23 mouse cellular contexts compared by ENCODE assay signal in the genomic region with DNA sequence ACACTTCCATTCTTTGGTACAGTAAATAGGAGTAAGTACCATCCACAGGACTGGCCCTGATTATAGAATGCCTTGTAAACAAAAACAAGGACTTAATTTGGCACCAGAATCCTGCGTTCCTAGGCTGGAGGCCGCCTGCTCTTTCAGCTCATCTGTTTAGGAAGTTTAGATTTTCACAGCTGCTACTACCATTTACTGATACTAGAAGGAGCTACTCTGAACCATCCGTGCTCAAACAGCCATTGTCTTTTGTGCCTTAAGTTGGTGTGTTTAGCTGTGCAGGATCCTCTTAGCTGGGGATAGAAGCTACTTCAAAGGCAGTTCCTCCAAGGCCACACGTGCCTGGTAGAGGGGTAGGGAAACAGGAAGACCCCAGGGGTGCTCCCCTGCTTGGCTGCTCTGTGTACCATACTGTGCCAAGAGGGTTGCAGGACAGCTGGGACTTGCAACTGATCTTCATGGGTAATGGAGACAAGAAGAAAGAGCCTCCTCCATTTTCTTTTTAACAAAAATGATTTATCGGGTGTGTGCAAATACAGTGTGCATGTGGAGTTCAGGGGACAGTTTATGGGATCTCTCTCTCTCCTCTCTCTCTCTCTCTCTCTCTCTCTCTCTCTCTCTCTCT. TPM values are rescaled to one million over a fixed set of nuclear protein-coding genes. Genes with fewer than 3 reads are reported as not detected.
DNase-seq lines count a peak whose midpoint lies in the region; ATAC-seq and TF ChIP-seq lines count a peak whose summit lies in the region.
"Had no signal": no experiment of that assay in that cellular context is flagged by ENCODE, and none has a peak within 500 bp of the region (broad histone marks: within the 10 kb centered on the region; RNA-seq: fewer than 3 reads in every experiment).

No protein-coding gene starts in this region.

- no peak for DNase-seq in intestine, embryonic 14.5 days (ENCODE audit: low spot score)
- DNase-seq in lung, postnatal 0 days (ENCODE audit: low spot score) = no peak
- DNase-seq in lung, postnatal 25 days (ENCODE audit: low spot score) = no peak
- no peak for DNase-seq in embryonic facial prominence, embryonic 14.5 days (ENCODE audit: low spot score)
- peak; percentile 20 for DNase-seq in limb, embryonic 10.5 days (ENCODE audit: low spot score)
- no peak for DNase-seq in forebrain, embryonic 11.5 days (ENCODE audit: low spot score)
- DNase-seq: cerebellum, adult 9-11 months; heart, adult 18-20 months; kidney, adult 8-10 months; kidney, postnatal 36 days; liver, embryonic 13.5 days; retina, postnatal 1 day had no signal

- no peak for TF ChIP-seq EP300 in lung, postnatal 0 days (IDR thresholded peaks at IDR 0.05)

- ATAC-seq in intestine, embryonic 14.5 days (replicated peaks; ENCODE audit: low FRiP score, low TSS enrichment, low read depth) = no peak
- no peak for ATAC-seq in intestine, postnatal 0 days
- 0 out of 2 replicates have a peak, but pooled peaks have one; percentile 32 for ATAC-seq in lung, postnatal 0 days
- ATAC-seq in embryonic facial prominence, embryonic 14.5 days (ENCODE audit: low read depth) = no peak
- no peak for ATAC-seq in forebrain, embryonic 11.5 days (replicated peaks; ENCODE audit: low FRiP score)
- ATAC-seq in granulocyte monocyte progenitor cell, adult 5-6 weeks (replicated peaks; ENCODE audit: poor library complexity, severe bottlenecking) = no peak
- ATAC-seq: CD4-positive, CD25-positive, alpha-beta regulatory T cell, adult 4 months; forebrain, embryonic 16.5 days; midbrain, embryonic 13.5 days had no signal

- WGBS in intestine, embryonic 14.5 days = 46% methylated on average over 5 of the region's 5 CpGs
- 45% methylated on average over 5 of the region's 5 CpGs for WGBS in intestine, postnatal 0 days
- 29% methylated on average over 5 of the region's 5 CpGs for WGBS in lung, postnatal 0 days
- 43% methylated on average over 5 of the region's 5 CpGs for WGBS in embryonic facial prominence, embryonic 14.5 days
- WGBS in limb, embryonic 10.5 days = 64% methylated on average over 5 of the region's 5 CpGs
- WGBS in forebrain, embryonic 11.5 days = 56% methylated on average over 5 of the region's 5 CpGs

- H3K27me3 ChIP-seq in intestine, embryonic 14.5 days (replicated peaks; ENCODE audit: control insufficient read depth, insufficient read depth, low read length) = no peaks in the 10 kb centered on the region
- no peaks in the 10 kb centered on the region for H3K27me3 ChIP-seq in intestine, postnatal 0 days (replicated peaks; ENCODE audit: control insufficient read depth, insufficient read depth, low read length)
- no peaks in the 10 kb centered on the region for H3K27me3 ChIP-seq in lung, postnatal 0 days (replicated peaks; ENCODE audit: insufficient read depth, low read length)
- H3K27me3 ChIP-seq in embryonic facial prominence, embryonic 14.5 days (replicated peaks; ENCODE audit: control insufficient read depth, insufficient read depth, low read length) = no peaks in the 10 kb centered on the region
- no peaks in the 10 kb centered on the region for H3K27me3 ChIP-seq in limb, embryonic 10.5 days (ENCODE audit: low read depth, poor library complexity, severe bottlenecking)
- no peaks in the 10 kb centered on the region for H3K27me3 ChIP-seq in forebrain, embryonic 11.5 days (ENCODE audit: control insufficient read depth, insufficient read depth, low read length)
- H3K27me3 ChIP-seq: hindbrain, embryonic 15.5 days; liver, embryonic 13.5 days; midbrain, embryonic 13.5 days had no signal

- no peak overlapping the region for H3K9ac ChIP-seq in intestine, embryonic 14.5 days (ENCODE audit: low read length)
- no peak overlapping the region for H3K9ac ChIP-seq in intestine, postnatal 0 days (ENCODE audit: low read depth, low read length)
- no peak overlapping the region for H3K9ac ChIP-seq in lung, postnatal 0 days (replicated peaks; ENCODE audit: low read depth)
- H3K9ac ChIP-seq in embryonic facial prominence, embryonic 14.5 days (ENCODE audit: low read depth, low read length) = no peak overlapping the region
- H3K9ac ChIP-seq in forebrain, embryonic 11.5 days (ENCODE audit: low read length) = no peak overlapping the region
- H3K9ac ChIP-seq: hindbrain, embryonic 15.5 days; liver, embryonic 13.5 days; midbrain, embryonic 13.5 days had no signal

- peak overlapping the region; percentile 20; the same call in 1 of the 2 replicates for H3K27ac ChIP-seq in intestine, embryonic 14.5 days (ENCODE audit: low read depth)
- H3K27ac ChIP-seq in intestine, postnatal 0 days (ENCODE audit: low read depth, low read length) = no peak overlapping the region
- H3K27ac ChIP-seq in lung, postnatal 0 days (ENCODE audit: low read length) = peak overlapping the region; percentile 39
- H3K27ac ChIP-seq in embryonic facial prominence, embryonic 14.5 days (replicated peaks; ENCODE audit: low read depth, low read length) = peak overlapping the region; percentile 39; the same call in 1 of the 2 replicates
- no peak overlapping the region for H3K27ac ChIP-seq in limb, embryonic 10.5 days
- H3K27ac ChIP-seq in forebrain, embryonic 11.5 days (ENCODE audit: low read depth, low read length) = no peak overlapping the region
- H3K27ac ChIP-seq: hindbrain, embryonic 15.5 days; liver, embryonic 13.5 days; midbrain, embryonic 13.5 days had no signal

- no peak overlapping the region for H3K4me2 ChIP-seq in intestine, embryonic 14.5 days (ENCODE audit: low read length)
- H3K4me2 ChIP-seq in intestine, postnatal 0 days (replicated peaks; ENCODE audit: low read depth) = no peak overlapping the region
- no peak overlapping the region for H3K4me2 ChIP-seq in lung, postnatal 0 days (replicated peaks; ENCODE audit: low read depth, low read length)
- H3K4me2 ChIP-seq in embryonic facial prominence, embryonic 14.5 days (ENCODE audit: low read depth, low read length) = no peak overlapping the region
- no peak overlapping the region for H3K4me2 ChIP-seq in forebrain, embryonic 11.5 days (ENCODE audit: low read depth, low read length, severe bottlenecking)
- H3K4me2 ChIP-seq: hindbrain, embryonic 15.5 days; liver, embryonic 13.5 days; midbrain, embryonic 13.5 days had no signal

- no peak for TF ChIP-seq CTCF in intestine, postnatal 0 days (IDR thresholded peaks at IDR 0.05; ENCODE audit: low read depth)
- TF ChIP-seq CTCF in lung, postnatal 0 days (IDR thresholded peaks at IDR 0.05) = no peak

- H3K9me3 ChIP-seq in intestine, embryonic 14.5 days (ENCODE audit: control insufficient read depth, low read length) = no peaks in the 10 kb centered on the region
- no peaks in the 10 kb centered on the region for H3K9me3 ChIP-seq in intestine, postnatal 0 days (ENCODE audit: control insufficient read depth)
- H3K9me3 ChIP-seq in lung, postnatal 0 days (ENCODE audit: low read length) = no peaks in the 10 kb centered on the region
- no peaks in the 10 kb centered on the region for H3K9me3 ChIP-seq in embryonic facial prominence, embryonic 14.5 days (ENCODE audit: control insufficient read depth, low read length)
- no peaks in the 10 kb centered on the region for H3K9me3 ChIP-seq in limb, embryonic 10.5 days (replicated peaks)
- H3K9me3 ChIP-seq in forebrain, embryonic 11.5 days (ENCODE audit: control insufficient read depth, low read length) = no peaks in the 10 kb centered on the region
- H3K9me3 ChIP-seq: G1E; hindbrain, embryonic 15.5 days; liver, embryonic 13.5 days; midbrain, embryonic 13.5 days had no signal

- no peak overlapping the region for H3K4me3 ChIP-seq in intestine, embryonic 14.5 days (ENCODE audit: low read depth, low read length)
- no peak overlapping the region for H3K4me3 ChIP-seq in intestine, postnatal 0 days (ENCODE audit: low read depth, low read length)
- H3K4me3 ChIP-seq in lung, postnatal 0 days (ENCODE audit: low read depth, low read length) = no peak overlapping the region
- H3K4me3 ChIP-seq in embryonic facial prominence, embryonic 14.5 days (ENCODE audit: low read depth, low read length) = no peak overlapping the region
- H3K4me3 ChIP-seq in limb, embryonic 10.5 days = no peak overlapping the region
- no peak overlapping the region for H3K4me3 ChIP-seq in forebrain, embryonic 11.5 days (ENCODE audit: low read depth, low read length)
- H3K4me3 ChIP-seq: hindbrain, embryonic 15.5 days; liver, embryonic 13.5 days; midbrain, embryonic 13.5 days; myocyte had no signal

- no peaks in the 10 kb centered on the region for H3K4me1 ChIP-seq in intestine, embryonic 14.5 days (replicated peaks; ENCODE audit: control insufficient read depth, insufficient read depth, low read length)
- H3K4me1 ChIP-seq in intestine, postnatal 0 days (replicated peaks; ENCODE audit: control insufficient read depth, insufficient read depth, low read length) = no peaks in the 10 kb centered on the region
- peaks cover 3% of the 10 kb centered on the region; the same call in 1 of the 2 replicates for H3K4me1 ChIP-seq in lung, postnatal 0 days (ENCODE audit: insufficient read depth, low read depth, low read length)
- H3K4me1 ChIP-seq in embryonic facial prominence, embryonic 14.5 days (ENCODE audit: control insufficient read depth, insufficient read depth, low read length) = peaks cover 4% of the 10 kb centered on the region; the same call in 1 of the 2 replicates
- 0 out of 2 replicates have a peak, but pooled peaks cover 13% of the 10 kb centered on the region for H3K4me1 ChIP-seq in limb, embryonic 10.5 days
- H3K4me1 ChIP-seq in forebrain, embryonic 11.5 days (replicated peaks; ENCODE audit: control insufficient read depth, insufficient read depth, low read length) = no peaks in the 10 kb centered on the region
- H3K4me1 ChIP-seq: hindbrain, embryonic 15.5 days; midbrain, embryonic 13.5 days had no signal

- H3K36me3 ChIP-seq in intestine, embryonic 14.5 days (ENCODE audit: control insufficient read depth, insufficient read depth, low read length) = no peaks in the 10 kb centered on the region
- H3K36me3 ChIP-seq in intestine, postnatal 0 days (ENCODE audit: control insufficient read depth, insufficient read depth) = no peaks in the 10 kb centered on the region
- no peaks in the 10 kb centered on the region for H3K36me3 ChIP-seq in lung, postnatal 0 days (ENCODE audit: insufficient read depth, low read length)
- H3K36me3 ChIP-seq in embryonic facial prominence, embryonic 14.5 days (ENCODE audit: control insufficient read depth, insufficient read depth, low read length) = no peaks in the 10 kb centered on the region
- H3K36me3 ChIP-seq in limb, embryonic 10.5 days = no peaks in the 10 kb centered on the region
- H3K36me3 ChIP-seq in forebrain, embryonic 11.5 days (ENCODE audit: control insufficient read depth, insufficient read depth, low read length) = no peaks in the 10 kb centered on the region
- H3K36me3 ChIP-seq: G1E; hindbrain, embryonic 15.5 days; liver, embryonic 13.5 days; midbrain, embryonic 13.5 days had no signal

RNA-seq across cellular contexts. Expression of gene Hacl1, which starts 41.0 kb away (rescaled TPM):
- 10.4 and 13.5 TPM in 2 replicates for polyA plus RNA-seq in intestine, embryonic 14.5 days (2014; fragmentation: Nextera tagmentation; extraction: Ambion mirVana)
- polyA plus RNA-seq in intestine, postnatal 0 days (2015; fragmentation: Nextera tagmentation; extraction: Ambion mirVana) = 35.5 and 41.3 TPM in 2 replicates
- polyA plus RNA-seq in lung, postnatal 0 days (2015; fragmentation: Nextera tagmentation; extraction: Ambion mirVana) = 13.2 and 13.5 TPM in 2 replicates
- polyA plus RNA-seq in embryonic facial prominence, embryonic 14.5 days (2014; fragmentation: Nextera tagmentation; extraction: Ambion mirVana) = 13.3 and 13.4 TPM in 2 replicates
- 6.1 and 9.4 TPM in 2 replicates for polyA plus RNA-seq in limb, embryonic 10.5 days (2016; fragmentation: Nextera tagmentation; extraction: Ambion mirVana)
- 6.9 and 9.4 TPM in 2 replicates for polyA plus RNA-seq in forebrain, embryonic 11.5 days (2014; fragmentation: Nextera tagmentation; extraction: Ambion mirVana)
- 6.0 and 23.7 TPM in 2 replicates for total RNA-seq in granulocyte monocyte progenitor cell, adult 5-6 weeks (2014; fragmentation: Nextera tagmentation)
- 24.1 and 24.3 TPM in 2 replicates for total RNA-seq in granulocyte monocyte progenitor cell, adult 5-6 weeks (2017)

RNA-seq across cellular contexts. Expression of gene Btd, which starts 41.2 kb away (rescaled TPM):
- polyA plus RNA-seq in intestine, embryonic 14.5 days (2014; fragmentation: Nextera tagmentation; extraction: Ambion mirVana) = 21.9 and 28.8 TPM in 2 replicates
- 45.5 and 48.5 TPM in 2 replicates for polyA plus RNA-seq in intestine, postnatal 0 days (2015; fragmentation: Nextera tagmentation; extraction: Ambion mirVana)
- 27.8 and 28.2 TPM in 2 replicates for polyA plus RNA-seq in lung, postnatal 0 days (2015; fragmentation: Nextera tagmentation; extraction: Ambion mirVana)
- 30.3 and 37.0 TPM in 2 replicates for polyA plus RNA-seq in embryonic facial prominence, embryonic 14.5 days (2014; fragmentation: Nextera tagmentation; extraction: Ambion mirVana)
- 12.1 and 16.3 TPM in 2 replicates for polyA plus RNA-seq in limb, embryonic 10.5 days (2016; fragmentation: Nextera tagmentation; extraction: Ambion mirVana)
- 13.4 and 13.5 TPM in 2 replicates for polyA plus RNA-seq in forebrain, embryonic 11.5 days (2014; fragmentation: Nextera tagmentation; extraction: Ambion mirVana)
- 23.4 and 25.4 TPM in 2 replicates for total RNA-seq in granulocyte monocyte progenitor cell, adult 5-6 weeks (2014; fragmentation: Nextera tagmentation)
- 11.3 and 12.4 TPM in 2 replicates for total RNA-seq in granulocyte monocyte progenitor cell, adult 5-6 weeks (2017)

RNA-seq across cellular contexts. Expression of gene Gm49387, which starts 41.4 kb away (rescaled TPM):
- 0.78 and 2.3 TPM in 2 replicates for polyA plus RNA-seq in intestine, embryonic 14.5 days (2014; fragmentation: Nextera tagmentation; extraction: Ambion mirVana)
- 0.94 TPM in 1 of 2 replicates, not detected in the other for polyA plus RNA-seq in intestine, postnatal 0 days (2015; fragmentation: Nextera tagmentation; extraction: Ambion mirVana)
- polyA plus RNA-seq in lung, postnatal 0 days (2015; fragmentation: Nextera tagmentation; extraction: Ambion mirVana) = 1.7 and 1.9 TPM in 2 replicates
- polyA plus RNA-seq in embryonic facial prominence, embryonic 14.5 days (2014; fragmentation: Nextera tagmentation; extraction: Ambion mirVana) = 0.47 and 0.84 TPM in 2 replicates
- 0.36 and 0.50 TPM in 2 replicates for polyA plus RNA-seq in limb, embryonic 10.5 days (2016; fragmentation: Nextera tagmentation; extraction: Ambion mirVana)
- not detected in 2 replicates for polyA plus RNA-seq in forebrain, embryonic 11.5 days (2014; fragmentation: Nextera tagmentation; extraction: Ambion mirVana)
- not detected in 2 replicates for total RNA-seq in granulocyte monocyte progenitor cell, adult 5-6 weeks (2014; fragmentation: Nextera tagmentation)
- not detected in 2 replicates for total RNA-seq in granulocyte monocyte progenitor cell, adult 5-6 weeks (2017)
- total RNA-seq: adrenal gland, postnatal 4 days; G1E; layer of hippocampus, postnatal 14 days had no signal
- polyA plus RNA-seq: forebrain, embryonic 16.5 days; G1E; hindbrain, embryonic 15.5 days; midbrain, embryonic 13.5 days; myocyte; urinary bladder, adult 2 months had no signal

Comparison
In these comparisons a context has a peak if more than half of its experiments do, and no peak if none do; other contexts are left out.
1. H3K27ac ChIP-seq: peak in intestine, embryonic 14.5 days (single experiment), lung, postnatal 0 days (single experiment) and embryonic facial prominence, embryonic 14.5 days (single experiment); none in intestine, postnatal 0 days (single experiment), limb, embryonic 10.5 days (single experiment) and forebrain, embryonic 11.5 days (single experiment).